Mouse (Mus musculus) stomach, postnatal 0 days (tissue): ENCODE results near the gene Dstn.

Experiments
- CTCF ChIP-seq: IDR thresholded peaks from 2 replicates; pipeline ENCODE4 v1.5.1; 2016; ENCODE audit warnings: antibody characterized with exemption, low read depth, mild to moderate bottlenecking, moderate library complexity
- EP300 ChIP-seq: optimal IDR thresholded peaks from 2 replicates; pipeline ENCODE3; 2016; ENCODE audit warnings: antibody characterized with exemption

DNA sequence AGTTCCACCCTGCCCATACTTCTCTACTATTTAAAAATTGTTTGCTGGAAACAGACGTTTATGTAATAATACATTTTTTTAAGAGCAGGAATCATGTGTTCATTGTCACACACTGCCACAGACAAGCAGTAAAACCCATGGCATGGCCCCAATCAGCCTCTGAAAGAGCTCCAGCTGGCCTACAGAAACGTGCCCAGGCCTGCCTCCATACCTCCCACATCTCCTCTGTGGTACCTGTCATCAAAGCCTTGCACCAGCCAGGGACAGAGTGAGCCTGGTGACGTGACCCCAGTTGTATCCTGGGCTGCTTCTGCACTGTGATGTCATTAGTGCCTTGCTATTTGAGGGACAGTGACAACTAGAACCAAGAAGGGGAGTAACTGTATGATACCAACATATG is 67.8 kb downstream of the Dstn start:
- TF ChIP-seq CTCF = no peak
- no peak for TF ChIP-seq EP300
